Mouse (Mus musculus): ENCODE results near the gene Bahcc1. TPM values are rescaled to one million over a fixed set of nuclear protein-coding genes. Genes with fewer than 3 reads are reported as not detected.

The Bahcc1 gene
- total and polyA plus RNA-seq, 2 experiments: 1.2 to 3.4 TPM

DNA sequence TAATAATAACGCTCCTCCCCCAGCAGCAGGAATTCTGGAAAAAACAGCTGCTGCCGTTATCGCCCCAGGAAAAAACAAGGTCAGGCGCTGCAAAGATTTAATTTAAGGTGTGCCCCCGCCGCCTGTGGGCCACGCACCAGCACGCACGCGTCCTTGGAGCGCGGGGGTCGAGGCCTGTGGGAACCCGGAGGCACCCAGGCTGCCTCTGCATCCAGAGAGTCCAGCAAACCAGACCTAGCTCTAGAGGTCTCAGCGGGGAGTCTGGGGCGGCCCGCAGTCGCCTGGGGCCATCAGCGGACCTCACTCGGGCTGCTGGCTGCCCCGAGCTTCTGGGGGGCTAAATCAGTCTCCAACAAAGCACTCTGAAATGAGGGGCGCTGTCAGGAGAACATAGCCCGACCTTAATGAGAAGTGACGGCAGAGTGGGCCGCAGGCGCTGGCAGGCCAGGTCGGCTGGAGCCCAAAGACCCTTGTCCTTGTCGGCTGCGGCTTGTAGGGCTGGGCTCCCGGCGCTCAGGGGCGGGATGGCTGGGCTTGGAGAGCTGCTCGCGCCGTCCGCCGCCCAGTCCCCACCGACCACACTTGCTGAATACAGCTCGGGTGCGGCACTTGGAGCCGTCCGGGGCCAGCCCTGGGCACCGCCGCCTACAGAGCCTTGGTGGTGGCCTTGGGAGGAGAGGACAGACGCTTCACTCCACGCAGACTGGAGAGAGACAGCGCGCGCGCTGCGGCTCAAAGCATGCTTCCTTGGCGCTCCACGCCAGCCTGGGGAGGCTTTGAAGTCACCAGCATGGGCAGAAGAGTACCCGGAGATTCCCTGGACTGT is 47.2 kb upstream of the Bahcc1 start:
- peak; percentile 1; the same call in 1 of the 2 replicates for TF ChIP-seq POLR2A (IDR thresholded peaks at IDR 0.05; ENCODE audit: extremely low read depth, insufficient read depth, low read length)
- no peak for TF ChIP-seq CTCF (IDR thresholded peaks at IDR 0.05; ENCODE audit: low read depth, low read length)
- Histone ChIP-seq H3K27me3 (ENCODE audit: control insufficient read depth, insufficient read depth, low read length) (no peaks in the 10 kb centered on the region), H3K79me2 (ENCODE audit: control insufficient read depth, insufficient read depth, low read length) (peaks cover 19% of the 10 kb centered on the region; the same call in 1 of the 2 replicates), H3K4me3 (ENCODE audit: insufficient read depth, low read depth, low read length) (peak overlapping the region; percentile 64), H3K4me1 (ENCODE audit: control insufficient read depth, insufficient read depth, low read length) (peaks cover 13% of the 10 kb centered on the region), H3K36me3 (ENCODE audit: control insufficient read depth, insufficient read depth, low read length) (no peaks in the 10 kb centered on the region), H3K27ac (replicated peaks; ENCODE audit: insufficient read depth, low read depth, low read length) (peak overlapping the region; percentile 100), H3K9ac (ENCODE audit: low read depth, low read length) (peak overlapping the region; percentile 85)
- WGBS: 4% methylated on average over 54 of the region's 54 CpGs
- peak; percentile 37 for DNase-seq (ENCODE audit: extremely low read depth, low read depth, low spot score)

- H3K27me3 ChIP-seq (ENCODE audit: control insufficient read depth, insufficient read depth, low read length): no peaks in the 10 kb centered on the region
- DNase-seq (ENCODE audit: extremely low read depth, low read depth, low spot score): peak; percentile 45
Observed at GRCm38 (mm10) chr11:120186145-120186740, 46.5 kb upstream of the Bahcc1 start.

GRCm38 (mm10) chr11:120186821-120187235 is 45.9 kb upstream of the Bahcc1 start:
- TF ChIP-seq CTCF (IDR thresholded peaks at IDR 0.05; ENCODE audit: low read depth, low read length) (no peak), POLR2A (IDR thresholded peaks at IDR 0.05; ENCODE audit: extremely low read depth, insufficient read depth, low read length) (no peak)
- peak overlapping the region; percentile 95 for H3K9ac ChIP-seq (ENCODE audit: low read depth, low read length)
- 7% methylated on average over 20 of the region's 20 CpGs for WGBS
- peaks cover 16% of the 10 kb centered on the region for H3K4me1 ChIP-seq (ENCODE audit: control insufficient read depth, insufficient read depth, low read length)
- H3K27ac ChIP-seq (replicated peaks; ENCODE audit: insufficient read depth, low read depth, low read length): peak overlapping the region; percentile 94
- H3K79me2 ChIP-seq (ENCODE audit: control insufficient read depth, insufficient read depth, low read length): peaks cover 19% of the 10 kb centered on the region; the same call in 1 of the 2 replicates
- H3K27me3 ChIP-seq (ENCODE audit: control insufficient read depth, insufficient read depth, low read length): no peaks in the 10 kb centered on the region
- H3K36me3 ChIP-seq (ENCODE audit: control insufficient read depth, insufficient read depth, low read length): no peaks in the 10 kb centered on the region
- H3K4me3 ChIP-seq (ENCODE audit: insufficient read depth, low read depth, low read length): peak overlapping the region; percentile 91
- DNase-seq (ENCODE audit: extremely low read depth, low read depth, low spot score): peak; percentile 47

More at GRCm38 (mm10) chr11:120186145-120186740, 46.5 kb upstream of the Bahcc1 start:
- Histone ChIP-seq H3K36me3 (ENCODE audit: control insufficient read depth, insufficient read depth, low read length) (no peaks in the 10 kb centered on the region), H3K27ac (replicated peaks; ENCODE audit: insufficient read depth, low read depth, low read length) (peak overlapping the region; percentile 100), H3K9ac (ENCODE audit: low read depth, low read length) (peak overlapping the region; percentile 95), H3K79me2 (ENCODE audit: control insufficient read depth, insufficient read depth, low read length) (peaks cover 19% of the 10 kb centered on the region; the same call in 1 of the 2 replicates), H3K4me3 (ENCODE audit: insufficient read depth, low read depth, low read length) (peak overlapping the region; percentile 91), H3K4me1 (ENCODE audit: control insufficient read depth, insufficient read depth, low read length) (peaks cover 16% of the 10 kb centered on the region)
- 15% methylated on average over 18 of the region's 18 CpGs for WGBS
- no peak for TF ChIP-seq CTCF (IDR thresholded peaks at IDR 0.05; ENCODE audit: low read depth, low read length)
- TF ChIP-seq POLR2A (IDR thresholded peaks at IDR 0.05; ENCODE audit: extremely low read depth, insufficient read depth, low read length): no peak

DNA sequence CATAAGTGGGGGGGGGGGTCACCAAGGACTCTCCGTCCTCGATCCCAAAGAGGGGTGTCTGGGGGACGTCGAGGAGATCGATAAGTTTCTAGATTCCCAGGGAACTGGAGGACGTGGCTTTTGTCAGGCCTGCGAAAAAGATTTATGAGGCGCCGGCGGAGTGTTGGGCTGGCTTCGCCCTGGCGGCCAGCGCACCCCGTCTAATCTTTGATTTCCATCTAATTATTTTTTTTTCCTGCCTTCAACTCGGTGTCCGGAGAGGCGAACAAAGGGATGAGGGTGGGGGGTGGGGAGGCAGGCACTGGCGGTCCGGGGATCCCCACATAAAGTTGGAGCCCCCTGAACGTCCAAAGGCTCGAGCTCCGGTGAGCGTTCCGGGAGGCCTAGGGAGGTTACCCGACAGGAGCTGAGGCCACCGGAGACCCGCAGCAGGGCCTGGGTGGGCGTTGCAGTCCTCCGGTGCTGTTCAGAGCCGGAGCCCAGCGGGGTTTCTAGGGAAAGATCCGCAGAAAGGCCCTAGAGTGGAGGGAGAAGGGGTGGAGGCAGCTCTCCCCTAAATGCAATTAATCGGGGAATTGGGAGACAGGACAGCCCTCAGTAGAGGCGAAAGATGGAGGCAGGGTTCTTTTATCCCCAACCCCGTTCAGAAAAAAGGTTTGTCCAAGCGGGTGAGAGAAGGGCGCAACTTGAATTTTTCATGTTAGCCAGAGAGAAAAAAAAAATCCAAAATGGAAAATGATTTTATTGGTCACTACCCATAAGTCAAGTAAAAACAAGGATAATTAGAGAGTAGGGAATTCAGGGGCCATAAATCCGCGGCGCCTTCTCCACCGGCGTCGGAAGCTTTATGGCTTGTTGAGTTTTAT is 45.3 kb upstream of the Bahcc1 start:
- H3K27ac ChIP-seq (replicated peaks; ENCODE audit: insufficient read depth, low read depth, low read length): peak overlapping the region; percentile 94
- DNase-seq (ENCODE audit: extremely low read depth, low read depth, low spot score): peak; percentile 10
- no peaks in the 10 kb centered on the region for H3K36me3 ChIP-seq (ENCODE audit: control insufficient read depth, insufficient read depth, low read length)
- no peaks in the 10 kb centered on the region for H3K27me3 ChIP-seq (ENCODE audit: control insufficient read depth, insufficient read depth, low read length)
- peak overlapping the region; percentile 91 for H3K4me3 ChIP-seq (ENCODE audit: insufficient read depth, low read depth, low read length)
- H3K79me2 ChIP-seq (ENCODE audit: control insufficient read depth, insufficient read depth, low read length): peaks cover 19% of the 10 kb centered on the region; the same call in 1 of the 2 replicates
- H3K9ac ChIP-seq (ENCODE audit: low read depth, low read length): peak overlapping the region; percentile 95
- TF ChIP-seq CTCF (IDR thresholded peaks at IDR 0.05; ENCODE audit: low read depth, low read length): no peak
- TF ChIP-seq POLR2A (IDR thresholded peaks at IDR 0.05; ENCODE audit: extremely low read depth, insufficient read depth, low read length): no peak
- peaks cover 16% of the 10 kb centered on the region for H3K4me1 ChIP-seq (ENCODE audit: control insufficient read depth, insufficient read depth, low read length)
- 5% methylated on average over 43 of the region's 43 CpGs for WGBS

DNA sequence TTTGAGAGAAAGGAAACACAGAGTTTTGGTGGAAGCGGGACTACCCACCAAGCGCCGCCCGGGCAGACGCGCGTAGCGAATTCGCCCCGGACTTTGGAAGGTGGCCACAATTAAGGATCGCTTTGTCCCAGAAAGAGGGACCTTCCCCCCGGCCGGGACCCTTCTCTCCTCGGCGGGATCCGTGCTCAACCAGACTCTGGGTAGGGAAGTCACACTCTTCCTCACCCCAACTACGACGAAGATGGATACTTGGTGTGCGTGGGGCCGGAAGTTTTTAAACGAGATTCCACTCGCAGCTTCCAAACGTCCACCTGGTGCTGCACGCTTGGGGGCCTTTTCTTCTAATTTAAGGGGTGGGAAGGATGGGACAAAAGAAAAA is 44.7 kb upstream of the Bahcc1 start:
- peak; percentile 47 for DNase-seq (ENCODE audit: extremely low read depth, low read depth, low spot score)
- H3K79me2 ChIP-seq (ENCODE audit: control insufficient read depth, insufficient read depth, low read length): peaks cover 19% of the 10 kb centered on the region; the same call in 1 of the 2 replicates
- no peaks in the 10 kb centered on the region for H3K36me3 ChIP-seq (ENCODE audit: control insufficient read depth, insufficient read depth, low read length)
- no peak for TF ChIP-seq POLR2A (IDR thresholded peaks at IDR 0.05; ENCODE audit: extremely low read depth, insufficient read depth, low read length)
- TF ChIP-seq CTCF (IDR thresholded peaks at IDR 0.05; ENCODE audit: low read depth, low read length): no peak
- H3K4me3 ChIP-seq (ENCODE audit: insufficient read depth, low read depth, low read length): peak overlapping the region; percentile 91
- peak overlapping the region; percentile 95 for H3K9ac ChIP-seq (ENCODE audit: low read depth, low read length)
- peak overlapping the region; percentile 94 for H3K27ac ChIP-seq (replicated peaks; ENCODE audit: insufficient read depth, low read depth, low read length)
- WGBS: under 1% methylated on average over 24 of the region's 24 CpGs
- H3K4me1 ChIP-seq (ENCODE audit: control insufficient read depth, insufficient read depth, low read length): peaks cover 16% of the 10 kb centered on the region
- no peaks in the 10 kb centered on the region for H3K27me3 ChIP-seq (ENCODE audit: control insufficient read depth, insufficient read depth, low read length)

Data from liver, adult 2 months (tissue).